Mouse (Mus musculus) liver, adult 2 months (tissue): ENCODE results near the gene Med24.

Experiments used
- CTCF ChIP-seq: fragments of 200-500 bp; IDR thresholded peaks from 2 replicates; pipeline ENCODE4 v1.5.1; 2011; ENCODE audit warnings: low read depth, low read length, control low read depth
- POLR2A ChIP-seq: fragments of 200-500 bp; IDR thresholded peaks from 2 replicates; pipeline ENCODE4 v1.6.1; 2011; ENCODE audit warnings: low read length, control low read depth; ENCODE audit not compliant: insufficient read depth; ENCODE audit errors: extremely low read depth

- TF ChIP-seq CTCF (no peak), POLR2A (no peak)
These were observed 65.1 kb downstream of the Med24 start, which contains the start of gene Gsdma for GRCm38 (mm10) chr11:98664091-98664490.
